ENCODE assay signal across 8 mouse cellular contexts in the genomic region with DNA sequence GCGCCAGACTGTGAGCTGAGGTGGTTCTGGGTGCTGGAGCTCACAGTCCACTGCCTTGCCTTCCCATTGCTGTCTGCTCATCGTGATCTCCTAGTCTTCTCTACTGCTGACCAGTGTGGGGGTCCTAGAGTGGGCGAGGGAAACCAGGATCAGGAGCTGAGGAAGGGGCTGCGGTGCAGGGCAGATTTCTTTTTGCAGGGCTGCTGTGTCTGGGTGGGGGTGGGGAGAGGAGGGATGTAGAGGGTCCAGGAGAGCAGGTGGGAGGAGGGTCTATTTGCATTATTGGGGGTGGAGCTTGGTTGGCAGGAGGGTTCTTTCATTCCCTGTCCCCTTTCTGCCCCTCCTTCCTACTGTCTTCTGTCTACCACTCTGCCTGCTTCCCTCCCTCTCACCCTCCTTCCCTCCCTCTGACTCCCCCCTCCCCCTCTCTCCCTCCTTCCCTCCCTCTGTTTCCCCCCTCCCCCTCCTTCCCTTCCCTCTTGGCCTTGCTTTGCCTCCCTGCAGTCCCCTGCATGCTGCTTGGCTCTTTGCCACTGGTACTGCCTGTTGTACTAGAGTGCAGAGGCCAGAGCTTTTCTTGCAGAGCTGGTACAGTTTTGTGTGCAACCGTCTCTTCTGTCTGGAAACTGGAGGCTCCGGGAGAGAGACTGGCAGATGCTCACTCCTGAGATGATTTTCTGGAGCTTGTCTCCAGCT. TPM values are rescaled to one million over a fixed set of nuclear protein-coding genes. Genes with fewer than 3 reads are reported as not detected.
DNase-seq lines count a peak whose midpoint lies in the region; ATAC-seq lines count a peak whose summit lies in the region.

No protein-coding gene starts in this region.

- peaks cover 77% of the 10 kb centered on the region for H3K4me1 ChIP-seq in heart, embryonic 16.5 days (ENCODE audit: control insufficient read depth, insufficient read depth, low read length)
- H3K4me1 ChIP-seq in midbrain, embryonic 13.5 days (replicated peaks): peaks cover 98% of the 10 kb centered on the region

- peak; percentile 20 for DNase-seq in urinary bladder, postnatal 25 days (ENCODE audit: low spot score)
- DNase-seq in urinary bladder, adult 18-20 months (ENCODE audit: low spot score in 2 of 2): no peak
- peak; percentile 96 for DNase-seq in cerebellum, postnatal 10 days
- DNase-seq in kidney, postnatal 36 days: peak; percentile 87 to 90
- DNase-seq in thymus, postnatal 4 days: no peak
- no peak for DNase-seq in thymus, adult 18-20 months

- WGBS in heart, embryonic 16.5 days: 27% methylated on average over 6 of the region's 6 CpGs
- WGBS in midbrain, embryonic 13.5 days: 7% methylated on average over 6 of the region's 6 CpGs

- H3K4me3 ChIP-seq in heart, embryonic 16.5 days (ENCODE audit: low read length): no peak overlapping the region
- no peak overlapping the region for H3K4me3 ChIP-seq in midbrain, embryonic 13.5 days (replicated peaks)

- no peaks in the 10 kb centered on the region for H3K27me3 ChIP-seq in heart, embryonic 16.5 days (ENCODE audit: control insufficient read depth, insufficient read depth, low read length)
- H3K27me3 ChIP-seq in midbrain, embryonic 13.5 days: no peaks in the 10 kb centered on the region

- H3K27ac ChIP-seq in heart, embryonic 16.5 days (ENCODE audit: low read length): peak overlapping the region; percentile 65
- peak overlapping the region; percentile 94 for H3K27ac ChIP-seq in midbrain, embryonic 13.5 days

- peak; percentile 19; the same call in 1 of the 2 replicates for ATAC-seq in heart, embryonic 16.5 days (replicated peaks; ENCODE audit: extremely low read depth, insufficient read depth, low FRiP score)
- peak; percentile 73 for ATAC-seq in midbrain, embryonic 13.5 days

- H3K36me3 ChIP-seq in heart, embryonic 16.5 days (ENCODE audit: control insufficient read depth, insufficient read depth): no peaks in the 10 kb centered on the region
- peaks cover 10% of the 10 kb centered on the region for H3K36me3 ChIP-seq in midbrain, embryonic 13.5 days

- H3K9me3 ChIP-seq in heart, embryonic 16.5 days (replicated peaks; ENCODE audit: control insufficient read depth, low read length): no peaks in the 10 kb centered on the region
- H3K9me3 ChIP-seq in midbrain, embryonic 13.5 days: no peaks in the 10 kb centered on the region

- H3K9ac ChIP-seq in heart, embryonic 16.5 days (ENCODE audit: low read length): peak overlapping the region; percentile 46; the same call in 1 of the 2 replicates
- H3K9ac ChIP-seq in midbrain, embryonic 13.5 days (replicated peaks): peak overlapping the region; percentile 34; the same call in 1 of the 2 replicates

- H3K4me2 ChIP-seq in heart, embryonic 16.5 days (ENCODE audit: low read depth, low read length): 0 out of 2 replicates have a peak overlapping the region, but pooled peaks have one; percentile 8
- peak overlapping the region; percentile 42 for H3K4me2 ChIP-seq in midbrain, embryonic 13.5 days (replicated peaks)

RNA-seq across cellular contexts. Expression of gene Ssbp3, which starts 28.9 kb away (rescaled TPM):
- polyA plus RNA-seq in heart, embryonic 16.5 days (2015; fragmentation: Nextera tagmentation; extraction: Ambion mirVana): 51.2 and 52.9 TPM in 2 replicates
- polyA plus RNA-seq in midbrain, embryonic 13.5 days (2015; fragmentation: Nextera tagmentation; extraction: Ambion mirVana): 192 and 229 TPM in 2 replicates

Comparison
In these comparisons a context has a peak if more than half of its experiments do, and no peak if none do; other contexts are left out.
1. DNase-seq: peak in urinary bladder, postnatal 25 days (single experiment), cerebellum, postnatal 10 days (2 of 2) and kidney, postnatal 36 days (2 of 2); none in urinary bladder, adult 18-20 months (0 of 2), thymus, postnatal 4 days (single experiment) and thymus, adult 18-20 months (0 of 2).